Mouse (Mus musculus) MEL (cell line): ENCODE results near the gene Tex22. TPM values are rescaled to one million over a fixed set of nuclear protein-coding genes. Genes with fewer than 3 reads are reported as not detected.

Source experiments
- DNase-seq: peaks from one replicate; pipeline ENCODE4 v3.0.0; 2011; ENCODE audit warnings: low read depth, low spot score
- H3K27ac ChIP-seq: 2 replicates; pipeline ENCODE4 v1.5.1; 2012; ENCODE audit warnings: low read depth, mild to moderate bottlenecking, control low read depth, low read length, moderate library complexity; ENCODE audit not compliant: control insufficient read depth
- H3K27me3 ChIP-seq, 2 experiments: fragments of 150-350 bp in 1 of 2; sonication (generic) in 1 of 2; 2 replicates each; pipeline ENCODE4 v1.6.1; 2012; ENCODE audit warnings: low read length in 2 of 2, mild to moderate bottlenecking in 2 of 2, improper control_type of control experiment in 1 of 2, moderate library complexity in 1 of 2; ENCODE audit not compliant: insufficient read depth in 2 of 2, control insufficient read depth in 1 of 2
- H3K36me3 ChIP-seq, 2 experiments: 2 replicates each; pipeline ENCODE4 v1.6.1; 2012 to 2014; ENCODE audit warnings: low read length in 2 of 2, improper control_type of control experiment in 1 of 2, inconsistent platforms in 1 of 2, mild to moderate bottlenecking in 1 of 2; ENCODE audit not compliant: insufficient read depth in 2 of 2, control insufficient read depth in 1 of 2
- H3K4me1 ChIP-seq, 2 experiments: fragments of 150-350 bp in 1 of 2; sonication (generic) in 1 of 2; 2 replicates each; pipeline ENCODE4 v1.6.1; 2012; ENCODE audit warnings: low read length in 2 of 2, improper control_type of control experiment in 1 of 2, mild to moderate bottlenecking in 1 of 2; ENCODE audit not compliant: insufficient read depth in 2 of 2, control insufficient read depth in 1 of 2
- H3K4me3 ChIP-seq, 2 experiments: fragments of 150-350 bp in 1 of 2; sonication (generic) in 1 of 2; 2 replicates each; pipeline ENCODE4 v1.5.1; 2012; ENCODE audit warnings: low read depth in 2 of 2, low read length in 2 of 2, mild to moderate bottlenecking in 2 of 2, moderate library complexity in 2 of 2, control low read depth in 1 of 2, improper control_type of control experiment in 1 of 2; ENCODE audit not compliant: control insufficient read depth in 1 of 2, insufficient read depth in 1 of 2
- H3K79me2 ChIP-seq: 2 replicates; pipeline ENCODE4 v1.6.1; 2012; ENCODE audit warnings: mild to moderate bottlenecking, low read length, moderate library complexity; ENCODE audit not compliant: control insufficient read depth, poor library complexity, insufficient read depth
- H3K9ac ChIP-seq: 2 replicates; pipeline ENCODE4 v1.6.1; 2012; ENCODE audit warnings: low read depth, mild to moderate bottlenecking, control low read depth, low read length, moderate library complexity; ENCODE audit not compliant: control insufficient read depth, poor library complexity, severe bottlenecking
- H3K9me3 ChIP-seq: fragments of 150-350 bp; sonication (generic); replicated peaks from 2 replicates; pipeline ENCODE4 v1.6.1; 2012; ENCODE audit warnings: mild to moderate bottlenecking, low read length, improper control_type of control experiment, moderate library complexity; ENCODE audit not compliant: insufficient read depth
- BHLHE40 ChIP-seq: IDR thresholded peaks from 2 replicates; pipeline ENCODE4 v1.6.1; 2012; ENCODE audit warnings: low read depth, mild to moderate bottlenecking, inconsistent platforms, low read length, improper control_type of control experiment, borderline replicate concordance
- CHD1 ChIP-seq: IDR thresholded peaks from 2 replicates; pipeline ENCODE4 v1.6.1; 2012; ENCODE audit warnings: low read depth, mild to moderate bottlenecking, inconsistent platforms, low read length, improper control_type of control experiment
- CHD2 ChIP-seq: IDR thresholded peaks from 2 replicates; pipeline ENCODE4 v1.6.1; 2011; ENCODE audit warnings: low read length, improper control_type of control experiment
- ELF1 ChIP-seq: IDR thresholded peaks from 2 replicates; pipeline ENCODE4 v1.6.1; 2014; ENCODE audit warnings: low read depth, mild to moderate bottlenecking, inconsistent platforms, low read length, improper control_type of control experiment, moderate library complexity
- EP300 ChIP-seq, 2 experiments: IDR thresholded peaks; 2 replicates each; pipeline ENCODE4 v1.6.1; 2011; ENCODE audit warnings: improper control_type of control experiment in 2 of 2, low read length in 2 of 2, low read depth in 1 of 2, mild to moderate bottlenecking in 1 of 2
- HCFC1 ChIP-seq: IDR thresholded peaks from 2 replicates; pipeline ENCODE4 v1.6.1; 2012; ENCODE audit warnings: low read depth, mild to moderate bottlenecking, inconsistent platforms, low read length, improper control_type of control experiment, moderate library complexity
- KAT2A ChIP-seq: conservative IDR thresholded peaks from 2 replicates; pipeline ENCODE4 v1.6.1; 2012; ENCODE audit warnings: low read depth, low read length, improper control_type of control experiment, inconsistent platforms
- MAFK ChIP-seq: IDR thresholded peaks from 2 replicates; pipeline ENCODE4 v1.6.1; 2011; ENCODE audit warnings: low read depth, mild to moderate bottlenecking, low read length, improper control_type of control experiment, borderline replicate concordance
- MAX ChIP-seq: IDR thresholded peaks from 2 replicates; pipeline ENCODE4 v1.6.1; 2011; ENCODE audit warnings: low read length, improper control_type of control experiment
- MEF2A ChIP-seq: IDR thresholded peaks from 2 replicates; pipeline ENCODE4 v1.6.1; 2014; ENCODE audit warnings: low read depth, mild to moderate bottlenecking, inconsistent platforms, low read length, improper control_type of control experiment; ENCODE audit not compliant: poor library complexity, insufficient replicate concordance, severe bottlenecking; ENCODE audit errors: extremely low read depth
- NELFE ChIP-seq: IDR thresholded peaks from 2 replicates; pipeline ENCODE4 v1.6.1; 2011; ENCODE audit warnings: low read depth, low read length, improper control_type of control experiment
- POLR2A ChIP-seq, 2 experiments: IDR thresholded peaks; 2 replicates each; pipeline ENCODE4 v1.6.1; 2011 to 2012; ENCODE audit warnings: low read length in 2 of 2, mild to moderate bottlenecking in 2 of 2, control low read depth in 1 of 2, improper control_type of control experiment in 1 of 2, low read depth in 1 of 2, moderate library complexity in 1 of 2; ENCODE audit not compliant: control insufficient read depth in 1 of 2, insufficient read depth in 1 of 2, poor library complexity in 1 of 2
- POLR2AphosphoS2 ChIP-seq: IDR thresholded peaks from 2 replicates; pipeline ENCODE4 v1.6.1; 2011; ENCODE audit warnings: low read length, improper control_type of control experiment
- POLR2AphosphoS5 ChIP-seq: IDR thresholded peaks from 2 replicates; pipeline ENCODE4 v1.6.1; 2012; ENCODE audit warnings: low read depth, borderline replicate concordance, mild to moderate bottlenecking, inconsistent platforms, low read length, moderate library complexity, mixed read lengths
- RAD21 ChIP-seq: IDR thresholded peaks from 2 replicates; pipeline ENCODE4 v1.6.1; 2011; ENCODE audit warnings: mild to moderate bottlenecking, low read depth, low read length, improper control_type of control experiment
- RCOR1 ChIP-seq: IDR thresholded peaks from 2 replicates; pipeline ENCODE4 v1.6.1; 2012; ENCODE audit warnings: low read depth, mild to moderate bottlenecking, inconsistent platforms, low read length, improper control_type of control experiment
- SIN3A ChIP-seq: IDR thresholded peaks from 2 replicates; pipeline ENCODE4 v1.6.1; 2012; ENCODE audit warnings: low read length, improper control_type of control experiment, inconsistent platforms
- SMC3 ChIP-seq: IDR thresholded peaks from 2 replicates; pipeline ENCODE4 v1.6.1; 2011; ENCODE audit warnings: low read depth, low read length, improper control_type of control experiment
- TAL1 ChIP-seq: IDR thresholded peaks from 2 replicates; pipeline ENCODE4 v1.6.1; 2012; ENCODE audit warnings: mild to moderate bottlenecking, inconsistent platforms, low read length, moderate library complexity, mixed read lengths
- UBTF ChIP-seq: IDR thresholded peaks from 2 replicates; pipeline ENCODE4 v1.6.1; 2012; ENCODE audit warnings: low read depth, mild to moderate bottlenecking, inconsistent platforms, low read length, improper control_type of control experiment, moderate library complexity, borderline replicate concordance; ENCODE audit not compliant: insufficient read depth
- USF1 ChIP-seq: IDR thresholded peaks from 2 replicates; pipeline ENCODE4 v1.6.1; 2014; ENCODE audit warnings: low read depth, mild to moderate bottlenecking, inconsistent platforms, low read length, improper control_type of control experiment, moderate library complexity
- ZKSCAN1 ChIP-seq: IDR thresholded peaks from 2 replicates; pipeline ENCODE4 v1.6.1; 2012; ENCODE audit warnings: low read depth, mild to moderate bottlenecking, inconsistent platforms, low read length, improper control_type of control experiment, moderate library complexity
- ZMIZ1 ChIP-seq: IDR thresholded peaks from 2 replicates; pipeline ENCODE4 v1.6.1; 2012; ENCODE audit warnings: low read depth, mild to moderate bottlenecking, inconsistent platforms, low read length, improper control_type of control experiment, moderate library complexity
- polyA plus RNA-seq, 2 experiments: library from polyadenylated mRNA; stranded (reverse) in 1 of 2; unstranded in 1 of 2; fragments of >175 nt in 1 of 2; fragments of >200 nt in 1 of 2; gene quantifications; 2 replicates each; pipeline versions ENCODE4 v1.2.1 to v1.2.4; 2012; ENCODE audit warnings: low replicate concordance in 2 of 2, low read depth in 1 of 2; ENCODE audit not compliant: insufficient read length in 2 of 2, insufficient read depth in 1 of 2, missing spikeins in 1 of 2
- total RNA-seq: library from RNA; depleted of rRNA; stranded (reverse); fragments of 300-350 nt; gene quantifications from 2 replicates; pipeline ENCODE4 v1.2.3, GENCODE M21; 2012

The Tex22 gene
- total and polyA plus RNA-seq, 3 experiments, result 0.43 to 0.65 TPM; not detected in 1

GRCm38 (mm10) chr12:113050671-113051070, 23.6 kb upstream of the Tex22 start:
- no peak overlapping the region for H3K27ac ChIP-seq
- H3K9me3 ChIP-seq, result no peaks in the 10 kb centered on the region
- no peak overlapping the region for H3K9ac ChIP-seq
- DNase-seq, result no peak
- H3K79me2 ChIP-seq, result no peaks in the 10 kb centered on the region
- no peaks in the 10 kb centered on the region for H3K4me1 ChIP-seq
- H3K36me3 ChIP-seq, result peaks cover 0 to 3% of the 10 kb centered on the region in 2 experiments; a peak in 2 of 4 replicates
- no peaks in the 10 kb centered on the region for H3K27me3 ChIP-seq
- no peak for TF ChIP-seq HCFC1
- TF ChIP-seq USF1, result no peak
- no peak for TF ChIP-seq SIN3A
- no peak for TF ChIP-seq TAL1
- no peak for TF ChIP-seq RCOR1
- no peak for TF ChIP-seq MAX
- no peak overlapping the region for H3K4me3 ChIP-seq

GRCm38 (mm10) chr12:113051628-113052403, 22.5 kb upstream of the Tex22 start:
- Histone ChIP-seq H3K27ac (no peak overlapping the region), H3K4me3 (no peak overlapping the region), H3K4me1 (no peaks in the 10 kb centered on the region), H3K9ac (no peak overlapping the region), H3K27me3 (no peaks in the 10 kb centered on the region), H3K9me3 (no peaks in the 10 kb centered on the region), H3K36me3 (peaks cover 0 to 3% of the 10 kb centered on the region in 2 experiments; a peak in 2 of 4 replicates), H3K79me2 (no peaks in the 10 kb centered on the region)
- DNase-seq, result no peak
- TF ChIP-seq RAD21, result no peak

GRCm38 (mm10) chr12:113056089-113056488, 18.2 kb upstream of the Tex22 start:
- Histone ChIP-seq H3K27ac (no peak overlapping the region), H3K9me3 (no peaks in the 10 kb centered on the region), H3K79me2 (no peaks in the 10 kb centered on the region), H3K4me1 (no peaks in the 10 kb centered on the region), H3K4me3 (no peak overlapping the region), H3K9ac (no peak overlapping the region), H3K36me3 (peaks cover 0 to 10% of the 10 kb centered on the region in 2 experiments; a peak in 2 of 4 replicates), H3K27me3 (no peaks in the 10 kb centered on the region)
- DNase-seq, result no peak
- TF ChIP-seq SMC3 (no peak), CHD1 (no peak), ZMIZ1 (no peak), KAT2A (no peak), RCOR1 (no peak), EP300 (IDR thresholded peaks at IDR 0.05; ENCODE audit: low read depth in 1 of 2, low read length in 2 of 2) (no peak), MEF2A (no peak), SIN3A (no peak), CHD2 (no peak), POLR2AphosphoS5 (no peak), ELF1 (no peak), POLR2A (IDR thresholded peaks at IDR 0.05; ENCODE audit: control insufficient read depth in 1 of 2, insufficient read depth in 1 of 2, low read depth in 1 of 2, low read length in 2 of 2, poor library complexity in 1 of 2) (no peak), RAD21 (no peak), UBTF (no peak), ZKSCAN1 (no peak), BHLHE40 (no peak), NELFE (no peak), POLR2AphosphoS2 (no peak), MAFK (no peak)
